Mouse (Mus musculus) kidney, adult 2 months (tissue): ENCODE results near the gene Tecpr2.

ENCODE experiments used
- CTCF ChIP-seq: fragments of 200-500 bp; conservative IDR thresholded peaks from 2 replicates; pipeline ENCODE4 v1.5.1; 2011; ENCODE audit warnings: low read depth, mild to moderate bottlenecking, control low read depth, low read length, moderate library complexity, mixed read lengths; ENCODE audit not compliant: insufficient read depth, insufficient read length
- POLR2A ChIP-seq: fragments of 200-500 bp; IDR thresholded peaks from one replicate; pipeline ENCODE4 v1.6.1; 2011; ENCODE audit warnings: low read depth, low read length, control low read depth

- TF ChIP-seq POLR2A (no peak), CTCF (no peak)
These were observed 103.7 kb downstream of the Tecpr2 start for GRCm38 (mm10) chr12:110992771-110993170.
